Mouse (Mus musculus): ENCODE data around the gene Steap2. TPM values are rescaled to one million over a fixed set of nuclear protein-coding genes. Genes with fewer than 3 reads are reported as not detected.
A peak's percentile ranks its signal among the peaks of the same experiment; 100 is the strongest.

The Steap2 gene
- polyA plus RNA-seq, 1 experiment from 2014 or later, result 187 TPM

DNA sequence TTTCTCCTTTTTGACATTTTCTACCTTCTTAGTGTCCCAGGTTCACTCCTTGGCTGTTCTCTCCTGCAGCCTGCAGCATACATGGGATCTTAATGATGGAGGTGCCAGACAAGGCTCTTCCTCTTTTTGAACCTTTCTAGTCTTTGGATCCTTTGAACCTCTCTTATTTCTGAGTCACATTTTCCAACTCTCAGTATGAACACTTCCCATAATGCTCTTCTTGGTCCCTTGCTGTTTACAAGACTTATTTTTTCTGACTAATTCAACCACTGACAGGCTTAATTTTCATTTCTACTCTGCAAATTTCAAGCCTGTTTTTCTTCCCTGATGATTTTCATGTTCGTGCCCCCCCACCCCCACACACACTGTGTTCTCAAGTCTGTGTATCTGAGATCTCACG is 55.9 kb downstream of the Steap2 start:
- ChIA-PET CTCF (no interaction called here), POLR2A (no interaction called here)

DNA sequence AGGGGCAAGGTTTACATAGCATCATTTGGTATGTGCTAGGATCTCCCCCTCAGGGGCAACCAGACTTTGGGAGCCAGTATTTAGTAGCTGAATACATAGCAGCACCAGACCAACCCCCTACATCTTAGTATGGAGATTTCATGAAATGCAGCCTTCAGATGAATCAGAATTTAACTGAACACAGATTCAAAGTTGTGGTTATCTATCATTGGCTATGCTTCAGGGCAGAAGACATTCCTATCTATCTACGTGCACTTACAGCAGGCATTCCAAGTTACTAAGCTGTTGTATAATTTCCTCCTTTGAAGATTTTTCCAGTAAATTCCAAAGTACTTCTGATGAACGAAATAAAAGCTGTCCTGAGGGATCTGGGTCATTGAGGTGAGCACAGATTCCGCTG is 68.9 kb downstream of the Steap2 start:
- ATAC-seq, result peak; percentile 97
- in situ Hi-C loops (cut with MboI; ENCODE audit: low pct_unique_long_range_greater_than_20kb), result no loop called here

More for the DNA sequence above, 55.9 kb downstream of the Steap2 start:
- DNase-seq (ENCODE audit: low read depth, low spot score) (no peak), ATAC-seq (no peak)
- no peak for TF ChIP-seq CTCF (IDR thresholded peaks at IDR 0.05)
- no peaks in the 10 kb centered on the region for H3K27me3 ChIP-seq
- in situ Hi-C loops (cut with MboI; ENCODE audit: low pct_unique_long_range_greater_than_20kb), result no loop called here

GRCm38 (mm10) chr5:5618329-5618728 is 76.0 kb downstream of the Steap2 start:
- POLR2A ChIA-PET, result no interaction called here
- in situ Hi-C loops (cut with MboI; ENCODE audit: low pct_unique_long_range_greater_than_20kb), result no loop called here
- TF ChIP-seq CTCF (IDR thresholded peaks at IDR 0.05), result no peak
- CTCF ChIA-PET, result interaction anchor here (1.3 to 1.4 kb wide), 2 partner anchors 8 to 24 kb away, joined by 3 read pairs; no protein-coding TSS in a partner anchor
- no peak for ATAC-seq
- DNase-seq (ENCODE audit: low read depth, low spot score), result no peak
- H3K27me3 ChIP-seq, result no peaks in the 10 kb centered on the region

More for the DNA sequence above, 68.9 kb downstream of the Steap2 start:
- DNase-seq (ENCODE audit: low read depth, low spot score), result peak; percentile 65
- ChIA-PET CTCF (interaction anchor here (0.8 to 3.6 kb wide), 7 partner anchors 10 to 124 kb away, joined by 3 to 17 read pairs (median 3); partner anchors contain the start of genes Gtpbp10 and Steap1), POLR2A (interaction anchor here (0.8 to 1.5 kb wide), 4 partner anchors 12 to 123 kb away, joined by 3 to 4 read pairs (median 4); partner anchors contain the start of gene Gtpbp10)
- no peak for TF ChIP-seq CTCF (IDR thresholded peaks at IDR 0.05)
- no peaks in the 10 kb centered on the region for H3K27me3 ChIP-seq

Other genes with a start within 250 kb of the Steap2 start
- not detected for gene 1700015F17Rik, start 215.4 kb downstream of the Steap2 start, polyA plus RNA-seq (2021)
- gene Cldn12, start 179.6 kb downstream of the Steap2 start, polyA plus RNA-seq (2021), result 60.9 TPM
- 22.1 TPM for gene Gtpbp10, start 135.0 kb downstream of the Steap2 start, polyA plus RNA-seq (2021)
- 2.2 TPM for gene Gm8773, start 120.8 kb downstream of the Steap2 start, polyA plus RNA-seq (2021)
- gene Cfap69, start 30.3 kb downstream of the Steap2 start, polyA plus RNA-seq (2021), result 31.9 TPM
- 199 TPM for gene Steap1, start 54.7 kb upstream of the Steap2 start, polyA plus RNA-seq (2021)

All from Patski (cell line).